Mouse (Mus musculus) testis, adult 2 months (tissue): ENCODE measurements around the gene Atg4a.

Experiments used
- CTCF ChIP-seq: fragments of 200-500 bp; IDR thresholded peaks from 2 replicates; pipeline ENCODE4 v1.5.1; 2012; ENCODE audit warnings: low read depth, mild to moderate bottlenecking, inconsistent platforms, low read length, moderate library complexity; ENCODE audit not compliant: control insufficient read depth, insufficient read depth, insufficient replicate concordance
- POLR2A ChIP-seq: fragments of 200-500 bp; IDR thresholded peaks from 2 replicates; pipeline ENCODE4 v1.6.1; 2012; ENCODE audit warnings: low read depth, mild to moderate bottlenecking, inconsistent platforms, low read length, moderate library complexity; ENCODE audit not compliant: control insufficient read depth

GRCm38 (mm10) chrX:140921321-140921720 lies 35.4 kb upstream of the Atg4a start:
- no peak for TF ChIP-seq CTCF
- no peak for TF ChIP-seq POLR2A
